Comparison of ENCODE assay signal across 12 mouse cellular contexts in genomic region chr13:81181459-81181858, GRCm38 (mm10).
A peak's percentile ranks its signal among the peaks of the same experiment; 100 is the strongest.
DNase-seq lines count a peak whose midpoint lies in the region; ATAC-seq lines count a peak whose summit lies in the region.
"Had no signal": no experiment of that assay in that cellular context is flagged by ENCODE, and none has a peak within 500 bp of the region (broad histone marks: within the 10 kb centered on the region; RNA-seq: fewer than 3 reads in every experiment).

No protein-coding gene starts in this region.

- H3K4me2 ChIP-seq in intestine, embryonic 14.5 days (ENCODE audit: low read length): no peak overlapping the region
- no peak overlapping the region for H3K4me2 ChIP-seq in intestine, embryonic 15.5 days (replicated peaks)
- no peak overlapping the region for H3K4me2 ChIP-seq in neural tube, embryonic 14.5 days (ENCODE audit: low read depth, low read length)
- no peak overlapping the region for H3K4me2 ChIP-seq in neural tube, embryonic 15.5 days
- no peak overlapping the region for H3K4me2 ChIP-seq in limb, embryonic 15.5 days

- DNase-seq in cerebellum, postnatal 14 days: peak; percentile 8 to 30
- no peak for DNase-seq in cerebellum, adult 18-20 months
- no peak for DNase-seq in intestine, embryonic 14.5 days (ENCODE audit: low spot score)
- no peak for DNase-seq in c-Kit-positive CD71-positive TER-119-positive erythroid progenitor cells, embryonic 14.5 days (ENCODE audit: low spot score)
- DNase-seq: adrenal gland, postnatal 25 days; spleen, adult 18-20 months had no signal

- no peak overlapping the region for H3K4me3 ChIP-seq in intestine, embryonic 14.5 days (ENCODE audit: low read depth, low read length)
- no peak overlapping the region for H3K4me3 ChIP-seq in intestine, embryonic 15.5 days (replicated peaks)
- no peak overlapping the region for H3K4me3 ChIP-seq in neural tube, embryonic 14.5 days (ENCODE audit: low read depth, low read length)
- no peak overlapping the region for H3K4me3 ChIP-seq in neural tube, embryonic 15.5 days (replicated peaks)
- H3K4me3 ChIP-seq in limb, embryonic 15.5 days: no peak overlapping the region
- H3K4me3 ChIP-seq: layer of hippocampus, adult 2 months had no signal

- no peak for ATAC-seq in intestine, embryonic 14.5 days (replicated peaks; ENCODE audit: low FRiP score, low TSS enrichment, low read depth)
- ATAC-seq in intestine, embryonic 15.5 days: no peak
- ATAC-seq in neural tube, embryonic 14.5 days (ENCODE audit: low read depth): peak; percentile 56; the same call in 1 of the 2 replicates
- no peak for ATAC-seq in neural tube, embryonic 15.5 days (ENCODE audit: low FRiP score)
- no peak for ATAC-seq in limb, embryonic 15.5 days (ENCODE audit: insufficient number of reproducible peaks, low FRiP score, low TSS enrichment, low read depth)

- no peaks in the 10 kb centered on the region for H3K36me3 ChIP-seq in intestine, embryonic 14.5 days (ENCODE audit: control insufficient read depth, insufficient read depth, low read length)
- H3K36me3 ChIP-seq in intestine, embryonic 15.5 days: no peaks in the 10 kb centered on the region
- H3K36me3 ChIP-seq in neural tube, embryonic 14.5 days (ENCODE audit: control insufficient read depth, insufficient read depth, low read length): no peaks in the 10 kb centered on the region
- H3K36me3 ChIP-seq in neural tube, embryonic 15.5 days: no peaks in the 10 kb centered on the region
- no peaks in the 10 kb centered on the region for H3K36me3 ChIP-seq in limb, embryonic 15.5 days

- H3K4me1 ChIP-seq in intestine, embryonic 14.5 days (replicated peaks; ENCODE audit: control insufficient read depth, insufficient read depth, low read length): peaks cover 3% of the 10 kb centered on the region
- H3K4me1 ChIP-seq in intestine, embryonic 15.5 days (replicated peaks): no peaks in the 10 kb centered on the region
- H3K4me1 ChIP-seq in neural tube, embryonic 14.5 days (ENCODE audit: control insufficient read depth, insufficient read depth, low read length): no peaks in the 10 kb centered on the region
- no peaks in the 10 kb centered on the region for H3K4me1 ChIP-seq in neural tube, embryonic 15.5 days
- H3K4me1 ChIP-seq in limb, embryonic 15.5 days: peaks cover 15% of the 10 kb centered on the region; the same call in 1 of the 2 replicates

- H3K27ac ChIP-seq in intestine, embryonic 14.5 days (ENCODE audit: low read depth): peak overlapping the region; percentile 29; the same call in 1 of the 2 replicates
- no peak overlapping the region for H3K27ac ChIP-seq in intestine, embryonic 15.5 days
- no peak overlapping the region for H3K27ac ChIP-seq in neural tube, embryonic 14.5 days (ENCODE audit: low read depth, low read length)
- no peak overlapping the region for H3K27ac ChIP-seq in neural tube, embryonic 15.5 days (replicated peaks)
- H3K27ac ChIP-seq in limb, embryonic 15.5 days: peak overlapping the region; percentile 69
- H3K27ac ChIP-seq: layer of hippocampus, adult 2 months; liver, embryonic 14.5 days had no signal

- H3K27me3 ChIP-seq in intestine, embryonic 14.5 days (replicated peaks; ENCODE audit: control insufficient read depth, insufficient read depth, low read length): no peaks in the 10 kb centered on the region
- no peaks in the 10 kb centered on the region for H3K27me3 ChIP-seq in intestine, embryonic 15.5 days (replicated peaks)
- H3K27me3 ChIP-seq in neural tube, embryonic 14.5 days (ENCODE audit: control insufficient read depth, insufficient read depth, low read length): no peaks in the 10 kb centered on the region
- H3K27me3 ChIP-seq in neural tube, embryonic 15.5 days (replicated peaks): no peaks in the 10 kb centered on the region
- no peaks in the 10 kb centered on the region for H3K27me3 ChIP-seq in limb, embryonic 15.5 days

- H3K9me3 ChIP-seq in intestine, embryonic 14.5 days (ENCODE audit: control insufficient read depth, low read length): no peaks in the 10 kb centered on the region
- no peaks in the 10 kb centered on the region for H3K9me3 ChIP-seq in intestine, embryonic 15.5 days
- H3K9me3 ChIP-seq in neural tube, embryonic 14.5 days (ENCODE audit: control insufficient read depth, low read length): no peaks in the 10 kb centered on the region
- no peaks in the 10 kb centered on the region for H3K9me3 ChIP-seq in neural tube, embryonic 15.5 days (replicated peaks)
- no peaks in the 10 kb centered on the region for H3K9me3 ChIP-seq in limb, embryonic 15.5 days

- no peak overlapping the region for H3K9ac ChIP-seq in intestine, embryonic 14.5 days (ENCODE audit: low read length)
- no peak overlapping the region for H3K9ac ChIP-seq in intestine, embryonic 15.5 days
- no peak overlapping the region for H3K9ac ChIP-seq in neural tube, embryonic 14.5 days (replicated peaks; ENCODE audit: low read depth, low read length)
- no peak overlapping the region for H3K9ac ChIP-seq in neural tube, embryonic 15.5 days (replicated peaks)
- no peak overlapping the region for H3K9ac ChIP-seq in limb, embryonic 15.5 days
- H3K9ac ChIP-seq: liver, embryonic 14.5 days had no signal

- WGBS in intestine, embryonic 14.5 days: 52% methylated on average over 4 of the region's 4 CpGs
- 51% methylated on average over 4 of the region's 4 CpGs for WGBS in intestine, embryonic 15.5 days
- WGBS in neural tube, embryonic 14.5 days: 46% methylated on average over 4 of the region's 4 CpGs
- 46% methylated on average over 4 of the region's 4 CpGs for WGBS in neural tube, embryonic 15.5 days
- WGBS in limb, embryonic 15.5 days: 36% methylated on average over 4 of the region's 4 CpGs

Comparison
In these comparisons a context has a peak if more than half of its experiments do, and no peak if none do; other contexts are left out.
1. DNase-seq: peak in cerebellum, postnatal 14 days (2 of 2); none in cerebellum, adult 18-20 months (0 of 2), intestine, embryonic 14.5 days (single experiment) and c-Kit-positive CD71-positive TER-119-positive erythroid progenitor cells, embryonic 14.5 days (single experiment).
2. H3K27ac ChIP-seq: peak in intestine, embryonic 14.5 days (single experiment) and limb, embryonic 15.5 days (single experiment); none in intestine, embryonic 15.5 days (single experiment), neural tube, embryonic 14.5 days (single experiment) and neural tube, embryonic 15.5 days (single experiment).